Mouse (Mus musculus) embryo, embryonic 10 days (tissue): ENCODE measurements at regions not wholly inside any gene's neighbourhood (a gene's known extent, or its start where the extent isn't known, plus 50 kb on each side); places are given as distances from the start of the nearest gene placed in this dataset.

Experiments
- DNase-seq: peaks from one replicate; pipeline ENCODE4 v3.0.0-alpha.2; 2015; ENCODE audit warnings: low spot score

DNA sequence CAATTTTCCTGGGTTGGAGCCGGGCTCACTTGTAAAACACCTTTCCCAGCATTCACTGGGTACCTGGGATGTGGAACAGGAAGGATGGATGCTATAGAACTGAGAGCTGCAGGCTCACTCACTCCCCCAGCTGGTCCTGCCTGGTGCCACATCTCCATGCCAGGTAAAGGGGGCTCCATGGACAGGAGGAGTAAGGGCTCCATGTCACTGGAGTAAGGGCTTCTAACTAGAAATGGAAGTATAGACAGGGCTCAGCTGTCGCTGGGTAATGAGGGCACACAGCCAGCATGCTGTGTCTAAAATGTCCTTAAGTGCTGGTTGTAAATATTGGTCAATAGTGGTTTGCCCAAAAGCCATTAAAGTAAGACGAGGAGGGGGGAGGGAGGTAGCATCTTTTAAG is 99.4 kb upstream of the Gpr12 start:
- DNase-seq, result no peak

DNA sequence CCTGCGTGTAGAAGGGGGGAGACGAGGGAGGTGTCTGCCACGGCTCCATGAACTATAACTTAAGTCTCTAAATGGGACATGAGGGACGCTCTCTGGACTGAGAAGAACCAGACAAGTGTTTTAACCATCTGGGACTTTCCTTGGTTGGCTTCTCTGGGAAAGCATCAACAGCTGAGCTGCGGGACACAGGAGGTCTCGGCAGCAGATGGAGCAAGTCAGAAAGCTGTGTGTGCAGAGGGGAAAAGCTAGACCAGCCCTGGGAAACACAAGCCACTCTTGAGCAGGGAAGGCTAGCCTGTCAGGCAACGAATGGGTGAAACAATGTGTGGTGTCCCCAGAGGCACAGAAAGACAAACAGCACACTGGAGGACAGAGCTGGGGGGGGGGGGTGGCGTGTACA is 98.5 kb upstream of the Gpr12 start:
- DNase-seq, result no peak

GRCm38 (mm10) chr5:146682893-146683292 is 97.9 kb upstream of the Gpr12 start:
- no peak for DNase-seq

DNA sequence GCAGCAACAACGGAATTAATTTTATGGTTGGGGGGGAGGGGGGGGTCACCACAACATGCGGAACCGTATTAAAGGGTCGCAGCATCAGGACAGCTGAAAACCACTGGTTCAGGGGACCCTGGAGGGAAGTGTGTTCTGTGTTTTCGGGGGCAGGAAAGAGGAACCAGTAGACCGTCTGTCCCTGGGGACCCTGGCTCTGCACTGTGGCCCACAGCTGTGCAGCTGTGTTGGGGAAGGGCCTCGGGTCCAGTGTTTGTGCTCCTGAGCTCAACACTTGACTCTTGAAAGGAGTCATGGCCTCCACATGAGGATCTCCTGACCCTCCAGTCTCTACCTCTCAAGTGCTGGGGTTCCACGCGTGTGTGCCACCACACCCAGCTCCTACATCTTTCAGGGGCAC is 96.5 kb upstream of the Gpr12 start:
- DNase-seq, result no peak

GRCm38 (mm10) chr5:146679198-146679681 is 94.2 kb upstream of the Gpr12 start:
- DNase-seq, result no peak

DNA sequence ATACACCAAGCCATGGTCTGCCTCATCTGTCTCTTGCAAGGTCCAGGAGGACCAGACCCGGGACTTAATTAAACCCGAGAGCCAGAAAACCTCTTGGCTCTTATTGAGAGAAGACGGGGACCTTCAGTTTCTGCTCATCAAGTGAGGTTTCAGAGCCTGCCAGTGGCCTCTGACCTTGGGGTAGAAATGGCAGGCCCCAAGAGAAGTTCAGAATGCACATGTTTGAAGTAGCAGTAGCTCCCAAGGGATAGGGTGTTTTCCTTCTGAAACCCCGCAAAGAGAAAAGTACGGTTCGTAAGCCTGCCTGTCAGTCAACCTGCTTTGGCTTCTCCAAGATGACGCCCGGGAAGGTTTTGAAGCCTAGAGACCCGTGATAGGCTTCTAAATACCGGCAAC is 93.7 kb upstream of the Gpr12 start:
- no peak for DNase-seq

GRCm38 (mm10) chr5:146678049-146678774 is 93.2 kb upstream of the Gpr12 start:
- no peak for DNase-seq

DNA sequence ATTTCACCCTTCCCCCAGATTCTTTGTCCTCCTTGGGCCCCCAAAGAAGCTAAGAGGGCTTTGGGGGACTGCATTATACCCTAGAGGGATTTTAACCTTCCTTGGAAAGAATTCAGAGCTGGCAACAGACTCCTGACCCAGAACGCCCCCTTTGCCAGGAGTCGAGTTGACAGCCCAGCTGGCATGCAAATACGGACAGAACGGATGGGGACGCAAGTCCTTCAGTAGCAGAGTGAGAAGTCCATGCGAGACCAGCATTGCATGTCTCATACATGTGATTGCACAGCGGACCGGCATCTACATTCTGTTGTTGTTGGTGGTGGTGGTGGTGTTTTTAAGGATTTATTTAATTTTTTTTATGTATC is 92.1 kb upstream of the Gpr12 start:
- no peak for DNase-seq

- no peak for DNase-seq
Observed at GRCm38 (mm10) chr5:146676470-146677150, 91.6 kb upstream of the Gpr12 start.

- DNase-seq, result no peak
Observed at GRCm38 (mm10) chr5:146675887-146676277, 90.8 kb upstream of the Gpr12 start.

DNA sequence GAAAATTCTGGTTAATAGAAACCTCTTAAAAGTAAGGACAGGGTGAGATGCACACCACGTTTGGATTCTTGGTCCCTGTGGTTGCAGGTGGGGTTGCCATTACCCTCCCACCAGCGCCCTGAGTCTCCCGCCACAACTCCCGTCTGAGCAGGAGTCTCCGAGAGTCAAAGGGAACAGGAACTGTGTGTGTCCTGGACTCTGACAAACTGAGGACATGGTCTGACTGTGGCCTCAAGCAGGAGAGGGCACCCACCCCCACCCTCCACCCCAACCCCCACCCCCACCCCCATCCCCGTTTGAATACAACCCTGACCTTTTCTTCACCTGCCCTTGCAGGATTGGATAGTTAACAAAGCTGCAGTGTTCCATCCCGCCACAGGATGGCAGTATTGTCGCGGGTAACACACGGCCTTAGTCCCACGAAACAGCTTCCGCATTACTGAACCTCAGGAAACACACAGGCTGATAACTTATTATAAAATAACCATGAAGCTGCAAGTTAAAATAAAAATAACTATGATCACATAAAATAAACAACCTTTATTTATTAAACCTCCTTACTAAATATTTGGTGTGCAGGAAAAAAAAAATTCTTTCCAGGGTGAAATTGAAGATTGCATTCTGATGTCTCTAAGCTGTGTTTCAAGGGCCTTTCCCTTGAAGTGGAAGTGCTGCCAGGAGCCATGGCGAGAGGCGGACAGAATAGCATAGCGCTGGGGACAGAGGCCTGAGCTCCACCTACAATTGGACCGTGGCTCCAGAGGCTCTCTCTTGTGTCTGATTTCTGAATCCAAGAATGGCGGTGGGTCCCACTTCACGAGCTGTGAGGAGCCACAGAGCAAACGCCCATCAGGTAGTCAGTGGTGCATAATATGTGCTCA is 90.2 kb upstream of the Gpr12 start:
- DNase-seq, result peak; percentile 90

DNA sequence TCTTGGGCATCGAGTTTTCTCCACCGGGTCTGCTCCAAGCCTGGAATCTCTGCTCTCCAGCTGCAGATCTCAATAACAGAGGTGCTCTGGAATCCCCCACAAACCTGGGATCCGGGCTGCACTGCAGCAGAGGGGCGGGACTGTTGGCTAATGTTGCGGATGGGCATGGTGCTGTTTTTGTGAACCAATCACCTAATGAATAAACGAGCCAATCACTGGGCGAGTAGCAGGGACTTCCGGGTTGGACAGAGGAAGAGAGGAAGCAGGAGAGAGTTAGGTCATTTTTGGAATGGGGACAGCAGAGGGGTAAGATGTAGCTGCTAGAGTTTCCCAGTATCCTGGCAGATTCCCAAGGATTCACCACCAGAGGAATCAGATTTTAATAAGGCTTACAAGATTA is 76.7 kb upstream of the Gpr12 start:
- DNase-seq, result no peak

DNA sequence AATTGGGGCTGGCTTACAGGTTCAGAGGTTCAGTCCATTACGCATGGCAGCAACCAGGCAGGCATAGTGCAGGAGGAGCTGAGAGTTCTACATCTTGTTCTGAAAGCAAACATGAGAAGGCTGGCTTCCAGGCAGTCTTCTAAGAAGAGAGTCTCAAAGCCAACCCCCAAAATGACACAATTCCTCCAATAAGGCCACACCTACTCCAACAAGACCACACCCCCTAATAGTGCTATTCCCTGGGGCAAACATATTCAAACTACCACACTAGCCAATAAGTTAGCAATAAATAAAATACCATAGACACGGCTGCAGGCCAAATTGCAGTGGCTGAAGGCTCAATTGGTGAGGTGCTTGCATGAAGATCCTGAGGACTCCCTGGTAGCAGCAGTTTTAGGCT is 72.2 kb upstream of the Gpr12 start:
- DNase-seq, result no peak

GRCm38 (mm10) chr5:146655394-146655793 is 70.4 kb upstream of the Gpr12 start:
- no peak for DNase-seq

DNA sequence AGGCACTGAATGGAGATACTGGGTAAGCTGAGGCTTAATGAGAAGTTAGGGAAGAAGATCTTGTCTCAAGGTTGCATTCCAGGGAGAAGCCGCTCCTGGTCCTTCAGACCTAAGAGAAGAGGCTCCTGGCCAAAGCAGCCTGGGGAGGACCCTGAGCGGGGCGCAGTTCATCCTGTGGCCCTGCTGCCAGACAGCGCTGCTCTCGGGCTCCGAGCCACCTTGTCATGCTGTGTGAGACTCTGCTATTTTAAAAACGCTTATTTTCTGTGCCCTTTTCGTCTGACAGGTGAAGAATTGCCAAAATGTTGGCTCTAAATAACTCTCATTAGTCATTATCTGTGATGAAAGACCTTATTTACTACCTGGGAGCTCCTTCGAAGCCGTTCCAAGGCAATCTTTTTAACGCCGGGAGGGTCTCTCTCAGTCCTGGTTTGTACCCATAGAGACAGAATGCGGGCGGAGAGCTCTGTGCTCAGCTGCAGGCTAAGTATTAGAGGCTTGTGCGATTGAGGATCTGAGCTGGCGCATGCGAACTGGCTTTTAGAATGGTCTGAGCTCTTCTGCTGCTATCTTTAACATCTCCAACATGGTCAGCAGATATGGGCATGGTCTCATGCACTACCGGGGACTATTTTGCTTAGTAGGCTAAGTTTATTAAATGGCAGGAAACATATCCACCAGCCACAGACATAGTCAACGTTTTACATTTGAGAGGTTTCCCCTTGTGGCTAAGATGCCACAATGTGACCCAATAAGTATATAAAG is 68.8 kb upstream of the Gpr12 start:
- no peak for DNase-seq

- DNase-seq, result no peak
Observed at GRCm38 (mm10) chr5:146652874-146653273, 67.8 kb upstream of the Gpr12 start.

- DNase-seq, result no peak
Observed at GRCm38 (mm10) chr5:146648519-146649060, 63.6 kb upstream of the Gpr12 start.

GRCm38 (mm10) chr5:146647628-146648380 is 62.8 kb upstream of the Gpr12 start:
- DNase-seq, result no peak

GRCm38 (mm10) chr5:146644499-146644898 is 59.5 kb upstream of the Gpr12 start:
- DNase-seq, result peak; percentile 92

DNA sequence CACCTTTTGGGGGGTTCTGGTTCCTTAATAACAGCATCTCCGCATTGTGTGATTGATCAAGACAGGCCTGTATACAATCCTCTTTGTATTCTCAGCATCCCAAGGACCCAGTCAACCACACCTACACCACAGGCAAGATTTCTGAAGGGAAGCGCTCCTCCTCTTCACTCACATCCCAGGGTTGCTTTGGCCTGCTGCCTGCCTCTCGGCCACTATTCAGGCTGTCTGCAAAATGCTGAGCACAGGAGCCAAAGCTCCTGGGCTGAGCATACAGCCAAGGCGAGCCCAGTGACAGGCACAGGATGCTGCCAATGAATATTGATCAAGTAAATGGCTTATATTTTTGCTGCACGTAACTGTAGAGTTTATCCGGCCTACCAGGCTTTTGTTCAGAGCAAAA is 56.9 kb upstream of the Gpr12 start:
- no peak for DNase-seq

DNA sequence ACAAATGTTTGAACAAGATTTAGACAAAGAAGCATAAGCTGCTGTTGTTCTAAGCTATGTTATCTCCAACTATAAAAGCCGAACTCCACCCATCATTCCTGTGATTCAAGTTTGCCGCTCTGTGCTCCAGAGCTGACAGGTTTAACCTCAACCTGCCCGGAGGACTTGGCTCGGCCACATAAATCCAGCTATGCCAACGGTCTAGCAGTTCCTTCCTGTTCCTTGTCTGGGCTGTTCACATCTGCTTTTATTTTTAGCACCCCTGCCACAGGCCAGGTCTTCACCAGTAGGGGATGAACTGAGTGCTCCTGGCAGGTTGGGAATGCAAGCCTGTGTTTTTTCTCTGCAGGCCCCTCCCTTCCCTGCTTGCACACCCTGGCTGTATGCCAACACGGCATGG is 51.8 kb upstream of the Gpr12 start:
- no peak for DNase-seq
